Mouse (Mus musculus): ENCODE measurements at regions not wholly inside any gene's neighbourhood (a gene's known extent, or its start where the extent isn't known, plus 50 kb on each side); places are given as distances from the start of the nearest gene placed in this dataset.

- WGBS, result 77% methylated on average over 6 of the region's 6 CpGs
Measured at GRCm38 (mm10) chr8:49631286-49631685, 787.5 kb upstream of the Tenm3 start.

GRCm38 (mm10) chr8:49627966-49628495, 784.3 kb upstream of the Tenm3 start:
- H3K27ac ChIP-seq (ENCODE audit: low read depth, low read length), result no peak overlapping the region
- H3K4me3 ChIP-seq (ENCODE audit: low read depth, low read length), result no peak overlapping the region
- H3K36me3 ChIP-seq (ENCODE audit: control insufficient read depth, insufficient read depth), result no peaks in the 10 kb centered on the region
- TF ChIP-seq CTCF (IDR thresholded peaks at IDR 0.05; ENCODE audit: low read depth), result no peak
- H3K9me3 ChIP-seq (ENCODE audit: control insufficient read depth), result no peaks in the 10 kb centered on the region
- 42% methylated on average over 10 of the region's 10 CpGs for WGBS
- H3K9ac ChIP-seq (ENCODE audit: low read depth, low read length), result no peak overlapping the region
- no peak overlapping the region for H3K4me2 ChIP-seq (replicated peaks; ENCODE audit: low read depth)
- H3K4me1 ChIP-seq (replicated peaks; ENCODE audit: control insufficient read depth, insufficient read depth, low read length), result no peaks in the 10 kb centered on the region
- no peak for ATAC-seq
- no peaks in the 10 kb centered on the region for H3K27me3 ChIP-seq (replicated peaks; ENCODE audit: control insufficient read depth, insufficient read depth, low read length)

More at GRCm38 (mm10) chr8:49631286-49631685, 787.5 kb upstream of the Tenm3 start:
- ATAC-seq, result no peak
- Histone ChIP-seq H3K27ac (ENCODE audit: low read depth, low read length) (no peak overlapping the region), H3K4me3 (ENCODE audit: low read depth, low read length) (no peak overlapping the region), H3K4me1 (replicated peaks; ENCODE audit: control insufficient read depth, insufficient read depth, low read length) (no peaks in the 10 kb centered on the region), H3K36me3 (ENCODE audit: control insufficient read depth, insufficient read depth) (no peaks in the 10 kb centered on the region), H3K9me3 (ENCODE audit: control insufficient read depth) (no peaks in the 10 kb centered on the region), H3K4me2 (replicated peaks; ENCODE audit: low read depth) (no peak overlapping the region), H3K27me3 (replicated peaks; ENCODE audit: control insufficient read depth, insufficient read depth, low read length) (no peaks in the 10 kb centered on the region), H3K9ac (ENCODE audit: low read depth, low read length) (no peak overlapping the region)
- TF ChIP-seq CTCF (IDR thresholded peaks at IDR 0.05; ENCODE audit: low read depth), result no peak

- H3K4me1 ChIP-seq (replicated peaks; ENCODE audit: control insufficient read depth, insufficient read depth, low read length), result no peaks in the 10 kb centered on the region
- no peaks in the 10 kb centered on the region for H3K27me3 ChIP-seq (replicated peaks; ENCODE audit: control insufficient read depth, insufficient read depth, low read length)
- ATAC-seq, result no peak
- no peak overlapping the region for H3K27ac ChIP-seq (ENCODE audit: low read depth, low read length)
- H3K4me3 ChIP-seq (ENCODE audit: low read depth, low read length), result no peak overlapping the region
- WGBS, result 84% methylated on average over 2 of the region's 2 CpGs
- no peaks in the 10 kb centered on the region for H3K36me3 ChIP-seq (ENCODE audit: control insufficient read depth, insufficient read depth)
- no peak overlapping the region for H3K9ac ChIP-seq (ENCODE audit: low read depth, low read length)
- no peak for TF ChIP-seq CTCF (IDR thresholded peaks at IDR 0.05; ENCODE audit: low read depth)
- H3K9me3 ChIP-seq (ENCODE audit: control insufficient read depth), result no peaks in the 10 kb centered on the region
- no peak overlapping the region for H3K4me2 ChIP-seq (replicated peaks; ENCODE audit: low read depth)
Measured at GRCm38 (mm10) chr8:49595501-49595900, 751.8 kb upstream of the Tenm3 start.

GRCm38 (mm10) chr8:49567423-49567822, 723.7 kb upstream of the Tenm3 start:
- no peaks in the 10 kb centered on the region for H3K27me3 ChIP-seq (replicated peaks; ENCODE audit: control insufficient read depth, insufficient read depth, low read length)
- no peaks in the 10 kb centered on the region for H3K4me1 ChIP-seq (replicated peaks; ENCODE audit: control insufficient read depth, insufficient read depth, low read length)
- H3K9me3 ChIP-seq (ENCODE audit: control insufficient read depth), result no peaks in the 10 kb centered on the region
- no peaks in the 10 kb centered on the region for H3K36me3 ChIP-seq (ENCODE audit: control insufficient read depth, insufficient read depth)
- H3K4me3 ChIP-seq (ENCODE audit: low read depth, low read length), result no peak overlapping the region
- ATAC-seq, result no peak
- H3K4me2 ChIP-seq (replicated peaks; ENCODE audit: low read depth), result no peak overlapping the region
- WGBS, result 65% methylated on average over 3 of the region's 3 CpGs
- no peak overlapping the region for H3K9ac ChIP-seq (ENCODE audit: low read depth, low read length)
- H3K27ac ChIP-seq (ENCODE audit: low read depth, low read length), result no peak overlapping the region
- TF ChIP-seq CTCF (IDR thresholded peaks at IDR 0.05; ENCODE audit: low read depth), result no peak

GRCm38 (mm10) chr8:49563499-49564279, 719.9 kb upstream of the Tenm3 start:
- no peaks in the 10 kb centered on the region for H3K9me3 ChIP-seq (ENCODE audit: control insufficient read depth)
- no peak overlapping the region for H3K4me3 ChIP-seq (ENCODE audit: low read depth, low read length)
- no peak overlapping the region for H3K4me2 ChIP-seq (replicated peaks; ENCODE audit: low read depth)
- 94% methylated on average over 5 of the region's 5 CpGs for WGBS
- no peaks in the 10 kb centered on the region for H3K36me3 ChIP-seq (ENCODE audit: control insufficient read depth, insufficient read depth)
- no peak for TF ChIP-seq CTCF (IDR thresholded peaks at IDR 0.05; ENCODE audit: low read depth)
- H3K27ac ChIP-seq (ENCODE audit: low read depth, low read length), result no peak overlapping the region
- H3K4me1 ChIP-seq (replicated peaks; ENCODE audit: control insufficient read depth, insufficient read depth, low read length), result no peaks in the 10 kb centered on the region
- no peaks in the 10 kb centered on the region for H3K27me3 ChIP-seq (replicated peaks; ENCODE audit: control insufficient read depth, insufficient read depth, low read length)
- no peak for ATAC-seq
- no peak overlapping the region for H3K9ac ChIP-seq (ENCODE audit: low read depth, low read length)

- Histone ChIP-seq H3K4me3 (ENCODE audit: low read depth, low read length) (no peak overlapping the region), H3K9me3 (ENCODE audit: control insufficient read depth) (no peaks in the 10 kb centered on the region), H3K36me3 (ENCODE audit: control insufficient read depth, insufficient read depth) (no peaks in the 10 kb centered on the region), H3K27ac (ENCODE audit: low read depth, low read length) (no peak overlapping the region), H3K27me3 (replicated peaks; ENCODE audit: control insufficient read depth, insufficient read depth, low read length) (no peaks in the 10 kb centered on the region), H3K9ac (ENCODE audit: low read depth, low read length) (no peak overlapping the region), H3K4me2 (replicated peaks; ENCODE audit: low read depth) (no peak overlapping the region), H3K4me1 (replicated peaks; ENCODE audit: control insufficient read depth, insufficient read depth, low read length) (no peaks in the 10 kb centered on the region)
- no peak for ATAC-seq
- no peak for TF ChIP-seq CTCF (IDR thresholded peaks at IDR 0.05; ENCODE audit: low read depth)
- 79% methylated on average over 4 of the region's 4 CpGs for WGBS
Measured at GRCm38 (mm10) chr8:49562976-49563375, 719.2 kb upstream of the Tenm3 start.
